Mouse (Mus musculus) right cerebral cortex, adult 2 months (tissue): ENCODE measurements around the gene Antxrl.
A peak's percentile ranks its signal among the peaks of the same experiment; 100 is the strongest.

Source experiments
- DNase-seq, 2 experiments: peaks; one replicate each; pipeline ENCODE4 v3.0.0; 2021 to 2022; ENCODE audit warnings: low spot score in 2 of 2

Antxrl gene

DNA sequence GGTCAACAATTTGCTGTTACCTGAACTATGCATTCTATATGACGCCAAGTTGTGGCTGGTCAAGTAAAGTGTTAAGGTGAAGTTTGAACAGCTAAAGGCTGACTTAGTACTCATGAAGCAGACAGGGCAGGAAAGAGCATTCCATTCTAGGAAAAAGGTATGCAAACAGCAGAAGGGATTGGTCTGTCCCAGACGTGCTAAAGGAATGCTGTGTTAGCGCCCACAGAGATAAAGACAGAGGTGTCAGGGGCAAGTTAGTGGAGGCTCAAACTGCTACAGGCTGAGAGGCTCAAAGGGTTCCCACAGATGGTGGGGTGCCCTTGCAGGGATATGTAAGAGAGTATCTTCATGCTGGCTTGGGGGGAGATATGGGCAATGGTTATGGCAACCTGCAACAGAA is 51.3 kb downstream of the Antxrl start:
- DNase-seq, result no peak

DNA sequence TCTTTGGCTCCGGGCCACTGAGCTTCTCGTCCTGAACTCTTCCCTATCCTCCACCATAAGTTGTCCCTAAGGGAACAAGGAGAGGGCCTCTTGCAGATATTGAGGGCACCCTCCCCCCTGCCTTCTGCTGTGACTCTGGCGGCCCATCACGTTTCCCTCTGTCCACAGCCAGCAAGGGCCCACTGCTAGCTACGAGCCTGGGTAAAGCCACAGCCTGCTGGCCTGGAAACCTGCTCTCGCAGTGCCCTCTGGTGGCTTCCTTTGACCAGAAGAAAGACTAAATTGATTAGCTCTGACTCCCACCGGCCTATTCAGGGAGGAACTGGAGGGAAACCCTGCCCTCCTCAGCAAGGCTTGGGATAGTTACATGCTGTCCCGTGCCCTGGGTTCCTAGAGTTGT is 52.4 kb downstream of the Antxrl start:
- peak; percentile 48 to 64 for DNase-seq

DNA sequence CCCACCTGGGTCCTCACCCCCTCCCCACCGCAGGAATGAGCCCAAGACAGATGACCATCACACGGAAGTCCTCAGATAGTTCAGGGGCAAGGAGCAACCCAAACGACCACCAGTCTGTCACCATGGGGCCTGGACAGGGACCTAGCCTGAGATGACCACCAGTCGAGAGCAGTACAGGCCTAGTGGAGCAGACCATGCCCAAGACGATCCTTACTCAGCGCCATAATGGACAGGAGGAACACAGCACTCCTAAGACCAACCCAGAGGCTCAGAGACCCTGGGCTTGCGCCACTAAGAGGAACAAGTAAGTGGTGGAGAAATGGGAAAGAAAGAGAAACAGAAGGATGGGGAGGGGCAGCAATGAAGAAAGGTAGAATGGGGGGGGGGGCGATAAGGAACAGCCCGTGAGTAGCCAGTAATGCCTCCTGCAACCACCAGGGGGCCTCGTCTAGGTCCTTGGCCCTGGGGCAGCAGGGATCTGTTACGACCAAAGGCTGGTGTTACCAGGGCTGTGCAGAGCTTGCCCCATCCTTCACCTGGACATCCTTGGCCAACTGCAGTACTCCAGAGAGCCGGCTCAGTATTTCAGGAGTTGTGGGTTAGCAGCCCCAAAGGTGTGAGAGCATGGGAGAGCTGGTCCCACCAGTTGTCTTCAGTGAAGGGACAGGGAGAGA is 54.0 kb downstream of the Antxrl start:
- DNase-seq, result no peak

DNA sequence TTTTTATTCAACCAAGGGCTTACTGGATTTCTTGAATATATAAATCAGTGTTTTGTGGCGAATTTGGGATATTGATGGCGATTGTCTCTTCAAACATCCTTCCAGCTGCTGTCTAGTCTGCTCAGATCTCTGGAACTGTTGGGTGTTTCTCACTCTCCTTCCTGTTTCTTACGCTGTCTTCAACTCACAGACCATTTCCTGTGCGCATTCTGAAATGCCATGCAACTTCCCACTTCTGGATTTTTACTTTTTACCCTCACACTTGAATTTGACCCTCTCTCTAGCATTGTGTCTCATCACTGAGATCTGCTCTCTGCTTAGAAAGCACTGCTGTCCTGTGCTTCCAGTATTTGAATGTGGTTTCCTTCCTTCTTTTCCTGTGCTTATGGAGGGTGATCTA is 55.1 kb downstream of the Antxrl start:
- DNase-seq, result no peak

DNA sequence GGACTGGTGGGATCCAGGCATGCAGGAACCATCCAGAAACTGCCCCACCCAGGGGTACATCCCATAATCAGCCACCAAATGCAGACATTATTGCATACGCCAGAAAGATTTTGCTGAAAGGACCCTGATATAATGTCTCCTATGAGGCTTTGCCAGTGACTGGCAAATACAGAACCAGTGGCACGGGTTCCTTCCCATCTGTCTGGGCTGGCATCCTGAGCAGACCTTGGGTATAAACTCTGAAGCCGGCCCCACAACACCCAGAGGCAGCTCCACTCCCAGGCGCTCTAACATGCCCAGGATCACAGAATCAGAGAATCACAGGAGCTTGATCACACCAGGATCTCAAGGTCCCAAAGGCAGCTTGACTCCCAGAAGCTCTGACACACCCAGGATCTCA is 61.8 kb downstream of the Antxrl start:
- no peak for DNase-seq

DNA sequence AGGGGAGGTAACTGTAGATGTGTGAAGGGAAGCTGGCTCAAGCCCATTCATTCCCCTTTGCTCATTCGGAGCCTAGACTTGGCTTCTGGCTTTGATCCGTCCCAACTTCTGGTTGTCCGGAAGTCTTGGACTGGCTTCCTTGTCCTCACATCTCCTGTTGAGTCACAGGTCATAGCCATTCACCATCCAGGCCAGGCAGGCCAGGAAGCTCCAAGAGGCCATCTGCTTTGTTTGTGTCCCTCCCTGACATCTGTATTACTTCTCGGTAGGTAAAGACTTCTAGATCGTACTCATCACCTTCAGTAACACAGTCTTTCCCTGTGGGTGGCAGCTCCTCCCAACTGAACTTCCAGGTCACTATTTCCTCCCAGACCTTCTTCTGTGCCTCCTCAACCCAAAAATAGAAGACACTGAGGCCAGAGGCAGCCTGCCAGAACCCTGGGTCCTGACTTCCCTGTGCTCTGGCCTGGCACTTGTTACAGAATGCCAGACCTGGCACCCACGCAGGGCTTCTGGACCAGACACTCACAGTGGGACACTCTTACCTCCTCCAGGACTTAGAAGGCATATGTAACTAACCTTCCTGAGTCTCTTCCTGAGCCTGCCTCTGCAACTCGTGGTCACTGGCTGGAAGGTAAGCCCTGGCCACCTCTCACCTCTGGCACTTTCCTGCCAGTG is 66.7 kb downstream of the Antxrl start:
- DNase-seq, result no peak

DNA sequence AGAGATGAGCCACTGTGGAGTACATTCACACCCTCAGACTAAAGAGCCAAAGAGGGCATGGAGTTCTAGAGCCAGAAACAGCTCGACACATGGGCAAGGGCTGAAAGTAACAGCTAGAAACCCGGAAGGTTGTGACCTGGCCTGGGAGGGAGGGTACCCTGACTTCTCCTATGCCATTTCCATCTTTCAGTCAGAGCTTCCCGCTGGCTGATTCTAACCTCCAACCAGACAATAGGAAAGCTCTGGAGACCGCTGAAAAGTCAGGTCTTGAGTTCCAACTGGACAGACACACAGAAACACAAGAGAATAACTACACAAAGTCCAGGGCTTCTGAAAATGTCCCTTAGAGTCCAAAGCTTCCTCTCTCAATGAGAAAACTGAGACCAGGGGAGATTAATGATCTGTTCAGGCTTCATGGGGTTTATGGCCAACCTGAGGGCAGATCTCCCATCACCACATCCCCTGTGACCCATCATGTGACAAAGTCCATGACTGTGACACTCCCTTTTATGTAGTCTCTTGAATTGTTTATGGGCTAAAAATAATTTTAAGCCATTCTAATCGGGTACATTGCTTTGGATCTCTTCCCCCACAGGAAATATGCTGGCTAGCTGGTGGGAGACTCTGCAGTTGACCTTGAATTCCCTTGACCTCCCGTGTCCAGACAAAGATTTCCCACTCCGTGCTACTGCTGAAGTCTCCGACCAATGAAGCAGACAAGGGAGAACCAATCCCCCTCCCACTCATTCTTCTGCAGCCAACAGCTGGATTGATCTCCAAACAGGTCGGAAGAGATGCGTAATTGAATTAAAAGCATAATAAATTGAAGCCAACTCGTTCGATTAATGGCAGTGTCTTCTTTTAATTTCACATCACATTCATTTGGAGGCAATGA is 67.8 kb downstream of the Antxrl start:
- no peak for DNase-seq

DNA sequence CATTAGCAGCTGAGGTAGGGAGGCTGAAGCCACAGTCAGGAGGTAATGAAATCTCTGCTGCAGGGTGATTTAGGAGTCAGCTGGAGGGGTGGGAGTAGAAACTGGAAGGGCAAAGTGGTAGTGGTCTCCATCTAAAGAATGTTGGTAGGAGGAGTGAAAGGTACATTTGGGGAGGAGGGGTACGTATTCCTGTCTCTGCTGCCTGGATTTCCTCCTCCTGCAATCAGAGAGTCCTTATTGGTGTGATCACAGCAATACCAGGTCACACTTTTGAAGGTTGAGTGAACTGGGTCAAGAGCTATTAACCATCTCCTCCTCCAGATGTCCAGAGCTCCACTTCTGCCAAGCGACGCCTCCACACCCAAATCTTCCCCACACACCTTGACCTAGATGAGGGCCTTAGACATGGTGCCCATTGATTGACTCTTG is 68.4 kb downstream of the Antxrl start:
- no peak for DNase-seq

DNA sequence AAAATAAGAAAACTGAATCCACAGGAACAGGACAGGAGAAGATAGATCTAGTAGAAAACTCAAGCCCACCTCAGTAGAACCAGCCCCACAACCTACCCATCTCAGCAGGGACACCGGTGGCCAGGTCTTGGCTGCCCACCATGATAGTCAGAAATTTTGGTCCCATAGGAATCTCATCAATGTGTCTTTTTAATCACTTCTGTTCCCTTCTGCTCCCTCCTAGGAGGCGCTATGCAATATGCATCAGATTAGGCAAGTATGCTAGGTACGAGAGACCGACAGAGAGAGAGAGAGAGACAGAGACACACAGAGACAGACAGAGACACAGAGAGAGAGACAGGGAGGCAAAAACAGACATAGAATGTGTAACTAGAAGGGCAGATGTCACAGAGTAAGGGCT is 69.2 kb downstream of the Antxrl start:
- no peak for DNase-seq
